Mouse (Mus musculus) heart, embryonic 12.5 days (tissue): ENCODE measurements around the gene Fcer1g. TPM values are rescaled to one million over a fixed set of nuclear protein-coding genes. Genes with fewer than 3 reads are reported as not detected.
A peak's percentile ranks its signal among the peaks of the same experiment; 100 is the strongest.

Source experiments
- ATAC-seq: fragments of 200-750 bp; cut with Nextera tagmentation; 2 replicates; pipeline ENCODE4 v1.8.0; 2017; ENCODE audit warnings: moderate TSS enrichment, moderate library complexity; ENCODE audit not compliant: insufficient number of reproducible peaks, low FRiP score
- H3K27ac ChIP-seq: fragments of 300-500 bp; sonication (generic); 2 replicates; pipeline ENCODE4 v1.5.1; 2016; ENCODE audit warnings: mild to moderate bottlenecking, moderate library complexity; ENCODE audit not compliant: poor library complexity, severe bottlenecking
- H3K27me3 ChIP-seq: fragments of 300-500 bp; sonication (generic); replicated peaks from 2 replicates; pipeline ENCODE4 v1.6.1; 2016; ENCODE audit warnings: mild to moderate bottlenecking, moderate library complexity
- H3K36me3 ChIP-seq: fragments of 300-500 bp; sonication (generic); 2 replicates; pipeline ENCODE4 v1.6.1; 2016; ENCODE audit warnings: mild to moderate bottlenecking, moderate library complexity
- H3K4me1 ChIP-seq: fragments of 300-500 bp; sonication (generic); replicated peaks from 2 replicates; pipeline ENCODE4 v1.6.1; 2016; ENCODE audit warnings: mild to moderate bottlenecking
- H3K4me2 ChIP-seq: fragments of 300-500 bp; sonication (generic); 2 replicates; pipeline ENCODE4 v1.6.1; 2016; ENCODE audit warnings: mild to moderate bottlenecking, moderate library complexity
- H3K4me3 ChIP-seq: fragments of 300-500 bp; sonication (generic); 2 replicates; pipeline ENCODE4 v1.5.1; 2016; ENCODE audit warnings: mild to moderate bottlenecking
- H3K9ac ChIP-seq: fragments of 300-500 bp; sonication (generic); 2 replicates; pipeline ENCODE4 v1.6.1; 2016; ENCODE audit warnings: mild to moderate bottlenecking, moderate library complexity
- H3K9me3 ChIP-seq: fragments of 300-500 bp; sonication (generic); replicated peaks from 2 replicates; pipeline ENCODE4 v1.6.1; 2016; ENCODE audit warnings: mild to moderate bottlenecking, moderate library complexity
- WGBS: fragments of 180-500 bp; shearing (Covaris S2); methylation state at CpG from one replicate; pipeline ENCODE4 v1.1.7; 2016; 5-methylcytosine and 5-hydroxymethylcytosine counted together
- polyA plus RNA-seq: library from polyadenylated mRNA; unstranded; fragments of >200 nt; fragmentation: Nextera tagmentation; extraction: Ambion mirVana; gene quantifications from 2 replicates; pipeline ENCODE4 v1.2.1, GENCODE M21; 2016

The Fcer1g gene
- polyA plus RNA-seq, 1 experiment from 2014 or later: 15.3 TPM

DNA sequence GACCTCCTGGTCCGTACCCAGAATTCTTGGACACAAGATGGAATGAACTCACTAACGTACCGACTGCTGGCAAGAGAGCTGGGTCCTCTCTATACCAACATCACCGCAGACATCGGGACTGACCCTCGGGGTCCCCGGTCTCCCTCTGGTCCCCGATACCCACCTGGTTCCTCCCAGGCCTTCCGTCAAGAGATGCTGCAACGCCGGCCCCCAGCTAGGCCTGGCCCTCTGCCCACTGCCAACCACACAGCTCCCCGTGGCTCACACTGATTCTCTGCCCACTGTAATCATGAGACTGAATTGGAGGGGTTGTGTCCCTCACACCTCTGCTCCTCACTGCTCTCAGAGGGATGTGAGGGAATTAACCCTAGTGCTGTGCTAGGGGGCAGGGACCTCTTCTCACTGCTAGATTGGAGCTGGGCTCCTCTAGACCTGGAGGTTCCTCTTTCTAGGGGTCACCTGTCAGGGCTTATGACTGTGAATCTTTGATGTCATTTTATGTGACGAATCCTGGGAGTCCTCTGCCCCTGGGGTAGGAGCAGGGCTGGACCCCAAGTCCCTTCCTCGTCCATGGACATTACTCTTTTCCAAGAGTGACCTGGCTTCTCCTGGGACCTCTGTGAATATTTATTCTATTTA, 42.1 kb upstream of the Fcer1g start:
- no peak overlapping the region for H3K4me3 ChIP-seq
- H3K4me1 ChIP-seq: peaks cover 14% of the 10 kb centered on the region
- H3K27ac ChIP-seq: no peak overlapping the region
- 93% methylated on average over 14 of the region's 14 CpGs for WGBS
- H3K9ac ChIP-seq: no peak overlapping the region
- no peak for ATAC-seq
- H3K27me3 ChIP-seq: no peaks in the 10 kb centered on the region
- H3K36me3 ChIP-seq: peaks cover 72% of the 10 kb centered on the region
- H3K4me2 ChIP-seq: no peak overlapping the region
- H3K9me3 ChIP-seq: no peaks in the 10 kb centered on the region

DNA sequence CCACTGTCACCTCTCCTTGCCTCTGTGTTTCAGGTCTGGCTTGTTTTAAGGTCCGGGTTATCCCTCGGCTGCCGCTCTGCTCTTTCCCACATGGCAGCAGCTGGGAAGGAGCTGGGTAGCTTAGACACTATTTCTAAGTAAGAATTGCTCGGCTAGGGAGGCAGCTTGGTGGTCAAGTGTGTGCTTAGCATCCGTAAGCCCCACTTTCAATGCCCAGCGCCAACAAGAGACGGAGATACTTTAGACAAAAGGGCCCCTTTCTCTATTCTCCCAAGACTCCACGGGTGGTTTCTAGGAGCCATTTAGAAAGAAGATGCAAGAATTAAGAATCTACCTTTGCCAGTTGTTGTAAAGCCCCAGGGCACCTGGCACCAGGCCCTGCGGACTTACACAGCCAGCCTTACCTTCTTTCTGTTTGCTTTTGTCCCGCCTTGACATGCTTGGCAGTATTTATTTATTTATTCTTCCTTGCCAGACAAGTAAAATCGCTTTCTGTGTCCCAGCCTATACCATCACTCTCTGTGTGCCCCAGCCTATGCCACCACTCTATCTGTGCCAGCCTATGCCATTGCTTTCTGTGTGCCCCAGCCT, 41.1 kb upstream of the Fcer1g start:
- H3K36me3 ChIP-seq: peaks cover 72% of the 10 kb centered on the region
- H3K4me1 ChIP-seq: peaks cover 17% of the 10 kb centered on the region
- 89% methylated on average over 11 of the region's 11 CpGs for WGBS
- H3K4me2 ChIP-seq: no peak overlapping the region
- H3K4me3 ChIP-seq: no peak overlapping the region
- H3K27ac ChIP-seq: no peak overlapping the region
- no peak for ATAC-seq
- no peak overlapping the region for H3K9ac ChIP-seq
- H3K27me3 ChIP-seq: no peaks in the 10 kb centered on the region
- H3K9me3 ChIP-seq: no peaks in the 10 kb centered on the region

GRCm38 (mm10) chr1:171274171-171274570, 40.0 kb upstream of the Fcer1g start:
- no peak overlapping the region for H3K4me2 ChIP-seq
- no peak overlapping the region for H3K27ac ChIP-seq
- H3K9me3 ChIP-seq: no peaks in the 10 kb centered on the region
- ATAC-seq: no peak
- peaks cover 72% of the 10 kb centered on the region for H3K36me3 ChIP-seq
- H3K27me3 ChIP-seq: no peaks in the 10 kb centered on the region
- H3K4me3 ChIP-seq: no peak overlapping the region
- H3K9ac ChIP-seq: no peak overlapping the region
- 95% methylated on average over 12 of the region's 12 CpGs for WGBS
- peaks cover 12% of the 10 kb centered on the region for H3K4me1 ChIP-seq

DNA sequence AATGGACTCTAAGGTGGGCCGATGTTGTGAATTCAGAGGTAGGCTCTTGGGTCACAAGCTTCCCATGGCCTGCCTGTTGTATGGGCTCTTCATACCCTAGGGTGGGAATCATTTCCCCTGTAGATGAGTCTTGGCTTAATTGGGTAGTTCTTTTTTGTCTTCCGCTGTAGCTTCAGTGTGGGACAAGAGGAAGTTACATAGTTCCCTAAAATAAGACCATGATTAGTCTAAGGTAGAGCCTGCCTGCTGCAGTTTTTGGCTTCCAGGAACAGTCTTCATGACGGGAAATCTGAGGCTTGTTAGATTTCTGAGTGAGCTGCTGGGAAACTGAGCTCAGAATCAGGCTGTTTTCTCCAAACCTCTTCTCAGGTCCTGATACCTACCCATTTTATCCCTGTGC, 37.9 kb upstream of the Fcer1g start:
- H3K4me1 ChIP-seq: peaks cover 12% of the 10 kb centered on the region
- H3K4me2 ChIP-seq: 0 out of 2 replicates have a peak overlapping the region, but pooled peaks have one; percentile 95
- ATAC-seq: no peak
- no peak overlapping the region for H3K27ac ChIP-seq
- WGBS: 91% methylated on average over 3 of the region's 3 CpGs
- H3K9me3 ChIP-seq: no peaks in the 10 kb centered on the region
- no peaks in the 10 kb centered on the region for H3K27me3 ChIP-seq
- H3K9ac ChIP-seq: no peak overlapping the region
- no peak overlapping the region for H3K4me3 ChIP-seq
- peaks cover 53% of the 10 kb centered on the region for H3K36me3 ChIP-seq

DNA sequence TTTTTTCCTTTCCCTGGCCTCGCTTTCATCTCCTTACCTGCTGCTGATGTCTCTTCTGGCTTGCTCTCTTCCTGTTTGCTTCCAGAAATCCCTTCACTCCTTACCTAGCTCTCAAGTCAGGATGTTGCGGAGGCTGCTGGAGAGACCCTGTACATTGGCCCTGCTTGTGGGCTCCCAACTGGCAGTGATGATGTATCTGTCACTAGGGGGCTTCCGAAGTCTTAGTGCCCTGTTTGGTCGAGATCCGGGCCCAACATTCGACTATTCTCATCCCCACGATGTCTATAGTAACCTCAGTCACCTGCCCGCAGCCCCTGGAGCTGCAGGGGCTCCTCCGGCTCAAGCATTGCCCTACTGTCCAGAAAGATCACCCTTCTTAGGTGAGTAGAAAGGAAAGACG, 37.5 kb upstream of the Fcer1g start:
- no peaks in the 10 kb centered on the region for H3K27me3 ChIP-seq
- peak overlapping the region; percentile 95; the same call in 1 of the 2 replicates for H3K4me2 ChIP-seq
- no peak overlapping the region for H3K27ac ChIP-seq
- H3K9ac ChIP-seq: no peak overlapping the region
- peaks cover 49% of the 10 kb centered on the region for H3K36me3 ChIP-seq
- no peak overlapping the region for H3K4me3 ChIP-seq
- no peaks in the 10 kb centered on the region for H3K9me3 ChIP-seq
- WGBS: 66% methylated on average over 10 of the region's 10 CpGs
- ATAC-seq: no peak
- peaks cover 12% of the 10 kb centered on the region for H3K4me1 ChIP-seq

DNA sequence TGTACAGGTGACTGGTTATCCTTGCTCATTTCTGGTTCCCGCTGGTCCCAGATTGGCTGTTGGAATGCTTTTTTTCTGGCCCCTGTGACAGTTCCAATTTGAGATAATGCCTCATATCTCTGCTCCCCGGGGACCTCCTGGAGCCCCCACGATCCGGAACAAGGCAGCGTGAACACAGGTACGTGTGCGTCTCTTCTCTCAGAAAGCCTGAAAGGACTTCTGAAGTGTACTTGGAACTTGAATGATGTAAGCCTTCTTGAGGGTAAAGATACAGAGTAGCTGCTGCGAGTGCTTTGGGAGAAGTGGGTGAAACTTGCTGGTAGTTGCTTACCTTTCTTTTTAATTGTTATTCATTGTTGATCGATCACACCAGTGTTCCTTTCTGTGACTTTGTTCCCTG, 37.0 kb upstream of the Fcer1g start:
- ATAC-seq: no peak
- Histone ChIP-seq H3K4me1 (peaks cover 12% of the 10 kb centered on the region), H3K36me3 (peaks cover 45% of the 10 kb centered on the region), H3K27ac (0 out of 2 replicates have a peak overlapping the region, but pooled peaks have one; percentile 16), H3K4me3 (peak overlapping the region; percentile 85), H3K9ac (peak overlapping the region; percentile 88), H3K4me2 (peak overlapping the region; percentile 95), H3K27me3 (no peaks in the 10 kb centered on the region), H3K9me3 (no peaks in the 10 kb centered on the region)
- WGBS: 37% methylated on average over 9 of the region's 9 CpGs

- peaks cover 12% of the 10 kb centered on the region for H3K4me1 ChIP-seq
- H3K27me3 ChIP-seq: no peaks in the 10 kb centered on the region
- H3K4me3 ChIP-seq: peak overlapping the region; percentile 85
- H3K36me3 ChIP-seq: peaks cover 38% of the 10 kb centered on the region
- no peaks in the 10 kb centered on the region for H3K9me3 ChIP-seq
- peak; percentile 75 for ATAC-seq
- H3K27ac ChIP-seq: peak overlapping the region; percentile 39
- WGBS: under 1% methylated on average over 19 of the region's 19 CpGs
- H3K9ac ChIP-seq: peak overlapping the region; percentile 88
- peak overlapping the region; percentile 95 for H3K4me2 ChIP-seq
Measured at GRCm38 (mm10) chr1:171270573-171270900, 36.4 kb upstream of the Fcer1g start.

DNA sequence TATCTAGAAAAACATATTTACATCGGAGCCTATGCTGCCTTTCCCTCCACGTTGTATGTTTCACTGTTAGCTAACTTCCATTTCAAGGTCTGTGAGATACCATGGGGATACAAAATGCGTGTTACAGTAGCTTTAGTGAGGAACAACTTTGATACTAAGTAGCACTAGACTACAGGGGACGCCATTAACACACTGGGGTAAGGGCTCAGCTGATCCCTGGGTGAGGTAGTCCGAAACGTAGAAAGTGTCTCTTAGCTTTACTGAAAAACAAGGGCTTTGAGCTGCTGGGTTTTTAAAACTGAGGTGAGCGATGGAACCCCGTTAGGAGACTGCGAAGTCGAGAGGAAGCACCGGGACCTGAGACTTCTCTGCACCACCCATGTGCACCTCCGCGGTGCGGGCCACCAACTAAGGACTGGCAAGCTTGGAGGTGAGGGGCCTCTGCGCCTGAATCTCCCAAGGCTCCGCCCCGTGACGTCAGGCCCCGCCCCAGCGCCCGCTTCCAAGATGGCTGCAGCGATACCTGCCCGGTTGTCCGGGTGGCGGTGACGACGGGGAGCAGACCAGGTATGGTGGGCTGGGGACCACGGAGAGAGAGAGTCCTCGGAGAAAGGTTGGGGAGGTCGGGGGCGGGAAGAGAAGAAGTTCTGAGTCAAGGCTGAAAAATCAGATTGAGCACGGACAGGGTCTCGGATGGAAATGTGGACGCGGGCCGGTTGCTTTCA, 35.8 kb upstream of the Fcer1g start, which contains the start of gene B4galt3:
TSS of gene B4galt3 (plus strand) at position 481 of the 725 bp plus-strand sequence.
- peak within 1 kb of the TSS; percentile 85 for H3K4me3 ChIP-seq
- H3K36me3 ChIP-seq: peaks cover 33% of the 10 kb centered on the region
- peak within 1 kb of the TSS; percentile 88 for H3K9ac ChIP-seq
- no peaks in the 10 kb centered on the region for H3K9me3 ChIP-seq
- peak; percentile 95 for ATAC-seq
- 3% methylated on average over 36 of the region's 36 CpGs for WGBS
- H3K27me3 ChIP-seq: no peaks in the 10 kb centered on the region
- peak within 1 kb of the TSS; percentile 95 for H3K4me2 ChIP-seq
- peaks cover 12% of the 10 kb centered on the region for H3K4me1 ChIP-seq
- peak within 1 kb of the TSS; percentile 43 for H3K27ac ChIP-seq

GRCm38 (mm10) chr1:171268341-171268740, 34.2 kb upstream of the Fcer1g start:
- Histone ChIP-seq H3K27ac (no peak overlapping the region), H3K4me2 (no peak overlapping the region), H3K4me1 (peaks cover 18% of the 10 kb centered on the region), H3K4me3 (no peak overlapping the region), H3K9me3 (no peaks in the 10 kb centered on the region), H3K36me3 (peaks cover 16% of the 10 kb centered on the region), H3K27me3 (no peaks in the 10 kb centered on the region), H3K9ac (no peak overlapping the region)
- WGBS: 51% methylated on average over 1 of the region's 1 CpGs
- no peak for ATAC-seq

- peak overlapping the region; percentile 59 for H3K27ac ChIP-seq
- H3K4me1 ChIP-seq: peaks cover 23% of the 10 kb centered on the region
- 50% methylated on average over 4 of the region's 4 CpGs for WGBS
- no peaks in the 10 kb centered on the region for H3K27me3 ChIP-seq
- 0 out of 2 replicates have a peak overlapping the region, but pooled peaks have one; percentile 13 for H3K4me2 ChIP-seq
- H3K9me3 ChIP-seq: no peaks in the 10 kb centered on the region
- H3K4me3 ChIP-seq: no peak overlapping the region
- no peaks in the 10 kb centered on the region for H3K36me3 ChIP-seq
- ATAC-seq: no peak
- H3K9ac ChIP-seq: no peak overlapping the region; the same call in 1 of the 2 replicates
Measured at GRCm38 (mm10) chr1:171265971-171266744, 32.0 kb upstream of the Fcer1g start.
